Mouse (Mus musculus) inflammation-experienced regulatory T-cells, adult 6 months (primary cell): ENCODE measurements around the gene Man1c1. TPM values are rescaled to one million over a fixed set of nuclear protein-coding genes. Genes with fewer than 3 reads are reported as not detected.

Experiments used
- ATAC-seq: one replicate; pipeline ENCODE4 v1.8.0; 2017
- polyA plus RNA-seq, 3 experiments: library from polyadenylated mRNA; unstranded; fragments of 100-300 nt; shearing (Covaris generic); gene quantifications; one replicate each; pipeline ENCODE4 v1.2.1; 2017

The Man1c1 gene
- polyA plus RNA-seq, 3 experiments from 2014 or later: 0.90 to 1.9 (median 1.1) TPM

- no peak for ATAC-seq
Observed at GRCm38 (mm10) chr4:134673882-134674463, 30.1 kb downstream of the Man1c1 start.

GRCm38 (mm10) chr4:134673151-134673550 is 30.9 kb downstream of the Man1c1 start:
- no peak for ATAC-seq

- no peak for ATAC-seq
Observed at GRCm38 (mm10) chr4:134672326-134672725, 31.8 kb downstream of the Man1c1 start.

DNA sequence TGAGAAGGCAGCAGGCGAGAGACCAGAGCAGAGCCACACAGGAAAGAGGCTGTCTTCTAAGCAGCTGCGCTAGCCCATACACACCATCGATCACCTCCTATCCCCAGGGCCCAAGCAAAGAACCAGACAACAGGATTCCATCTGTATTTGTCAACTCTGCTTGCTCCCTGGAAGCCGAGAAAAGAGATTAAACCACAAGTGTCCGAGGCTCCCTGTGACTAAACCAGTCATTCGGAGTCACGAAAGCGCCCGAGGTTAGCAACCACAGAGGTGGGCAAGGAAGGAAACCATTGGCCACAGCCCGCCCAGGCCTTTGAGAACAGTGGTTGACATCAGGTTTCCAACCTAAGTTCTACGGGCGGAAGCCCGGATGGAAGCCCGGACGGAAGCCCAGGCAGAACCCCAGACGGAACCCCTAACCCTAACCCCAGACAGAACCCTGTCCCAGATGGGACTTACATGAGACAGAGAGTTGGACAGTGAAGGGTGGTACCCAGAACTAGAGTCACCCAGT is 32.4 kb downstream of the Man1c1 start:
- ATAC-seq: no peak

GRCm38 (mm10) chr4:134669742-134670354 is 34.2 kb downstream of the Man1c1 start:
- no peak for ATAC-seq

DNA sequence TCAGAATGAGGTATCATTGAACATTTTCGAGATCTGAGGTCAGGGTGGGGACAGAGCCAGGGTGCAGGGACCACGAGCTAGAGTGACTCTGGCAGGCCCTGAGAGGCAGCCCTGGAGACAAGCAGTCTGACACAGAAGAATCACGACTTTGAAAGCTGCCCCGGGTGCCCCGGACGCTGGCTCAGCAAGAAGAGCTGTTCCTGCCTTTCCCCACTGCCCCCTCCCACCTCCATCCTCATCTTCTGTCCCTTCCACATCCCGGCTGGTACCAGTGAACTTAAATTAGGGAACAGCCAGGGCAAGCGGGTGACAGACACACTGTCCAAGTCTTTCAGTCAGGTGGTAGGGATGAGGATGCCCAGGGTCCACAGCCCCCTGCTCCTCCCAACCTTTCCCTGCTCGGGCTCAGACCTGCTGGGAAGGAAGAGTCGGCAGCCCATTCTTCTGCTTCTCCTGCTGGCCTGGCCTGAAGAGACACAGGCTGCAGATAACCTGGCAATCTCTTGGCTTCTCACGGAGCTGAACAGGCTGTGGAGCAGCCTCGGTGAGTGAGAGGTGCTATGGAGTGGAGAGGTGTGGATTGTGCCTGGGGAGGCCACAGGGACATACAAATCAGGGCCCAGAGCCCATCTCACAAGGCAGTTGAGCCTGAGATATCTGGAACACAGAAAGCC is 35.6 kb downstream of the Man1c1 start:
- ATAC-seq: no peak

DNA sequence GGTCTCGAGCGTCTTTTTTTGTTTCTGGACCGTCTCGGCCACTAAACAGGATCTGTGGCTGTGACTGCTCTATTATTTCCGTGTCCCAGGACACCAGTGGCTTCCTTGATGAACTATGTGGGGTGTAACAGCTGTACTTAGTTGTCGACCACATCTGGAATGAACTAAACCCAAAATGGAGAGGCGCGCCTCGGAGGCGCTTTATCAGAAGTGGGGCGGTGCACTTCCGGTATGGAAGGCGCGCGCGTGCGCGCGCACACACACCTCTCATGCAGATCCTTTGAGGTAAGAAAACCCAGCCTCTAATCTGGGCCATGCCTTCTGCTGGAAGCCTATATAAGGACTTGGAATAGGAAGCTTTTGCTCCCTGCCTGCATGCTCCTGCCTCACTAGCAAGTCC is 37.7 kb downstream of the Man1c1 start:
- ATAC-seq: no peak

- no peak for ATAC-seq
Observed at GRCm38 (mm10) chr4:134663052-134663451, 41.0 kb downstream of the Man1c1 start.

GRCm38 (mm10) chr4:134660630-134661183 is 43.4 kb downstream of the Man1c1 start:
- no peak for ATAC-seq

GRCm38 (mm10) chr4:134659354-134660301 is 44.5 kb downstream of the Man1c1 start:
- ATAC-seq: no peak

- no peak for ATAC-seq
Observed at GRCm38 (mm10) chr4:134657473-134657872, 46.6 kb downstream of the Man1c1 start.

GRCm38 (mm10) chr4:134654391-134654790 is 49.7 kb downstream of the Man1c1 start:
- no peak for ATAC-seq

DNA sequence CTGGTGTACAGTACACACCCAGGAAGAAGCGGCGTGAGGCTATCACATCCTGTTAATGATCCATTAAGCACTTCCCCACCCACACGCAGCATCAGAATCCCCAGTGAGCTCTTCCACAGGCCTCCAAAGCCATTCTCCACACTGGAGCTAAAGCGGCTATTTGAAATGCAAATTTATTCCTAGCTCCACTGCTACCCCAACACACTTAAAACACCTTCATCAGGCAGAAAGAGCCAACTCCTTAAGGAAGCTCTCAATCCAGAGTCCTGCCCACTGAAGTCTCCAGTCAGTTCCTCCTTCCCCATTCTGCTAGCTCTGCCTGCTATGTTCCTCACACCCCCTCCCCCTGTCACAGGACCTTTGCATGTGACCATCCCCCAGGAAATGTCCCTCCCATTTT is 51.4 kb downstream of the Man1c1 start:
- ATAC-seq: no peak

GRCm38 (mm10) chr4:134652151-134652550 is 51.9 kb downstream of the Man1c1 start:
- no peak for ATAC-seq

GRCm38 (mm10) chr4:134651358-134651757 is 52.7 kb downstream of the Man1c1 start:
- no peak for ATAC-seq

DNA sequence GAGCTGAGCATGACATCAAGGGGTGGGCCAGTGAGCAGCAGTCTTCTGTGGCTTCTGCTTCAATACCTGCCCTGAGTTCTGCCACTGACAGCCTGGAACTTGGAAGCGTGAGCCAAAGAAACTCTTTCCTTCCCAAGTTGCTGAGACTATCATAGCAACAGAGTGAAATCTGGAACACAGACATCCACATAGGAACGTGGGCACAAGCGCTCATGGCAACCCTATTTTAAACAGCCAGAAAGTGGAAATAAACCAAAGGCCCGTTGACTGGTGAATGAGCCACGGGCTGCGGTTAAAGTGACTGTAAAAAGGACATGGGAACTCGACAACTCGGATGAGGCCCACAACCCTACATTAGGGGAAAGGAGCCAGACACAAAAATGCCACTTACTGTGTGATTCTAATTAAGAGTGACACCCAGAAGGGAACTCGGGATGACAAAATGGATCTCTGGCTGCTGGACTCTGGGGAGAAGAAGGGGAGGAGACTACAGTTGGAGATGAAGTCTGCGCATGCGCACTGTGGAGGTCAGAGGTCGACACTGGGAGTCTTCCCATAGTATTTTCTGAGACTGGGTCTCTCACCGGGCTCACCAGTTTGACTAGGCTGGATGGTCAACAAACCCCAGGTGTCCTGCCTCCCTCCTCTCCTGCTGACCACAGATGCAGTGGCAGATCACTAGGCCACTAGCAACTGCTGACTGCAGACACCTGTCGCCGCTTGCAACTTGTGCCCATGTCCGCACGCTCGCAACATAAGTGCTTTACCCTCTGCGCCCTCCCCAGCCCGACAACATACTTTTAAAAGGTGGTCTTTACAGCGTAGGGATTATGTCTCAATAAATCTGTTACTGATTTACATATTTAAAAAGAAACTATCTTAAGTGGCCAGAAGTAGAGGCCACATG is 58.8 kb downstream of the Man1c1 start:
- no peak for ATAC-seq

GRCm38 (mm10) chr4:134644410-134644809 is 59.7 kb downstream of the Man1c1 start:
- ATAC-seq: no peak

GRCm38 (mm10) chr4:134641711-134642516 is 62.2 kb downstream of the Man1c1 start:
- no peak for ATAC-seq

DNA sequence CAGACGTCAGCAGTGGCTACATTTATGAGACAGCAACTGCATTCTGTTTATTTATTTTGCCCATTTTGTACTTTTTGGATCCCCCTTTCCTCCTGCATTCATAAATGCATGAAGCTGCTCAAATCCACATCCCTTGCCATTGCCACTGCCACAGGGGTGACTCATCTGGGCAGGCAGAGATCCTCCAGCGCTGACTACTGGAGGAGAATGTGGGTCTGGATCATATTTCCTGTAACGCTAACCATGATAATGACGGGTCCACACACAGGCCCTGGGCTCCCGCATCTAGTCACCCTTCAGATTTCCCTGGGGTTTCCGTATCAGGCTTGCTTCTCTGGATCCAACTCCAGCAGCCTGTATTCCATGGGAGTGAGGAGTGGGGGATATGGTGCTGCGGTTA is 64.8 kb downstream of the Man1c1 start:
- no peak for ATAC-seq

DNA sequence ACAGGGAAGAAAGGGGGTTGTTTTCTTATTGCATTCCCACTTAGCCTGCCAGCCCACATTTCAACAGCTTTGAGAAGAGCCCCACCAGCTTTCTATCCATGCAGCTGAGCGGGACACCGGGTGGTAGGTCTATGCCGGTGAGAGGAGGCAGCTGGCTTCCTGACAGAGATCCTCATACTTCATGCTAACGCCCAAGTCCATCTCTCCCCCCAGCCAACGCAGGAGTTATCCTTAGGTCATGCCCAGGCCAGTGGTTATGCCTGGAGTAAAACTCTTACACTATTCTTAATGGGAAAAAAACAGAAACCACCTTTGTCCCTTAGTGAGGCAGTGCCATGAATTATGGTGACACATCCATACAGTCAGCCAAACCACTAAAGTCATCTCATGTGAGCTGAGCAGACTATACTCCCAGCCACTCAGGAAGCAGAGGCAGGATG is 66.0 kb downstream of the Man1c1 start:
- ATAC-seq: no peak
